Mouse (Mus musculus): ENCODE measurements around the gene Dusp11. TPM values are rescaled to one million over a fixed set of nuclear protein-coding genes. Genes with fewer than 3 reads are reported as not detected.
"Not testable (repeated sequence)": the region's sequence is repeated elsewhere in the genome, so short reads cannot be mapped to it uniquely, and the experiment has no call there.

Dusp11 gene
- polyA plus RNA-seq, 1 experiment from 2014 or later, result 54.6 TPM

DNA sequence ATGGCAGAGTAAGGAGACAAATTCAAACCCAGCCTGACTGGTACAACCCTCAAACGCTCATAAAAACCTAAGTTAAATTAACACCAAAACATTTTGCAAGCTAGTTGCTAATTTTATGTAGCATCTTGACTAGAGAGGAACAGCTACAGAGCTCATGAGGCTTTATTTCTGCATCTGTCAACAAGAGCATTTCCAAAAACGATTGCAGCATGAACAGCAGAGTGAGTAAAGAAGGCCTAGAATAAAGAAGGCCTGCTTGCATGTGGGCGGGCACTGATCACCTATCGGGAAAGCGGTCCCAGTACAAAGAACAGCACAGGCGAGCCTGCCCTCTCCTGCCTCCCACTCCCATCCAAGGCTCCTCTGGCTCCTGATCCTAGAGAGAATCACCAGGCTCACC, 12.9 kb downstream of the Dusp11 start:
- no peak for ATAC-seq (ENCODE audit: low read depth)
- no peak overlapping the region for H3K4me2 ChIP-seq (ENCODE audit: low read depth, low read length)
- H3K4me3 ChIP-seq (ENCODE audit: low read depth, low read length), result no peak overlapping the region
- 86% methylated on average over 6 of the region's 6 CpGs for whole genome bisulfite sequencing
- no peaks in the 10 kb centered on the region for H3K9me3 ChIP-seq (ENCODE audit: control insufficient read depth, low read length)
- H3K36me3 ChIP-seq (ENCODE audit: control insufficient read depth, insufficient read depth, low read length), result peaks cover 96% of the 10 kb centered on the region
- no peak overlapping the region for H3K27ac ChIP-seq (replicated peaks; ENCODE audit: low read depth, low read length)
- no peak overlapping the region for H3K9ac ChIP-seq (ENCODE audit: low read depth, low read length)
- DNase-seq (ENCODE audit: low spot score), result no peak
- H3K27me3 ChIP-seq (replicated peaks; ENCODE audit: control insufficient read depth, insufficient read depth, low read length), result no peaks in the 10 kb centered on the region
- no peaks in the 10 kb centered on the region for H3K4me1 ChIP-seq (ENCODE audit: control insufficient read depth, insufficient read depth, low read length)

DNA sequence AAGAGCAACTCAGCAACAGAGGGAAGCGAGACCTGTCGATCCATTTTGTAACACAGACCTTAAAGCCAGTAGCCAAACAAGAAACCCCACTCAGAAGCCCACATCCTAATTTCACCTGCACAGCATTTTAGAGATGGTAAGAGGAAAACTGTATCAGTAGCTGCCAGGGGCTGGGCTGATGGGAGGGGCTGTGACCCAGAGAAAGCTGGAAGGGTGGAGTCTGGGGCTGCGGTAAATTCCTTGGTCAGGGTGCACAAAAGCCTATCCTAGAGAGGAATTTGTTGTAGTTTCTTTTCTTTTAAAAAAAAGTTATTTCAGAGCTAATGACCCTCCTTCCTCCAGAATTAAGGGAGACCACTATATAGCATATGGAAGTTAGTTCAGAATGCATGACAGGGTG, 19.0 kb downstream of the Dusp11 start:
- H3K27me3 ChIP-seq (replicated peaks; ENCODE audit: control insufficient read depth, insufficient read depth, low read length), result no peaks in the 10 kb centered on the region
- no peak overlapping the region for H3K27ac ChIP-seq (replicated peaks; ENCODE audit: low read depth, low read length)
- 92% methylated on average over 3 of the region's 3 CpGs for WGBS
- no peak overlapping the region for H3K9ac ChIP-seq (ENCODE audit: low read depth, low read length)
- no peak overlapping the region for H3K4me2 ChIP-seq (ENCODE audit: low read depth, low read length)
- no peaks in the 10 kb centered on the region for H3K4me1 ChIP-seq (ENCODE audit: control insufficient read depth, insufficient read depth, low read length)
- H3K36me3 ChIP-seq (ENCODE audit: control insufficient read depth, insufficient read depth, low read length), result peaks cover 59% of the 10 kb centered on the region
- ATAC-seq (ENCODE audit: low read depth) (no peak), DNase-seq (ENCODE audit: low spot score) (no peak)
- H3K9me3 ChIP-seq (ENCODE audit: control insufficient read depth, low read length), result no peaks in the 10 kb centered on the region
- no peak overlapping the region for H3K4me3 ChIP-seq (ENCODE audit: low read depth, low read length)

DNA sequence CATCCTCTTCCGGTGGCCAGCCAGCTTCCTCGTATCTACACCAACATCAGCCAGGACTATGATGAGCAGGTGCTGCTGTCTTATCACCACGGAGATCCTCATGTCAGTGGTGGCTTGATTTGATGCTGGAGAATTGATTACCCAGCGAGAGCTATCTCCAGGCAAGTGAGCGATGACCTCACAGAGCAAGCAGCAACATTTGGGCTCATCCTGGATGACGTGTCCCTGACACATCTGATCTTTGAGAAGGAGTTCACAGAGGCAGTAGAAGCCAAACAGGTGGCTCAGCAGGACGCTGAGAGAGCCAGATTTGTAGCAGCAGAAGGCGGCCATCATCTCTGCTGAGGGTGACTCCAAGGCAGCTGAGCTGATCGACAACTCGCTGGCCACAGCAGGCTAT, 22.8 kb downstream of the Dusp11 start:
- Histone ChIP-seq H3K9me3 (ENCODE audit: control insufficient read depth, low read length) (no peaks in the 10 kb centered on the region), H3K27ac (replicated peaks; ENCODE audit: low read depth, low read length) (no peak overlapping the region), H3K36me3 (ENCODE audit: control insufficient read depth, insufficient read depth, low read length) (peaks cover 21% of the 10 kb centered on the region), H3K9ac (ENCODE audit: low read depth, low read length) (no peak overlapping the region), H3K27me3 (replicated peaks; ENCODE audit: control insufficient read depth, insufficient read depth, low read length) (no peaks in the 10 kb centered on the region), H3K4me2 (ENCODE audit: low read depth, low read length) (no peak overlapping the region), H3K4me1 (ENCODE audit: control insufficient read depth, insufficient read depth, low read length) (no peaks in the 10 kb centered on the region), H3K4me3 (ENCODE audit: low read depth, low read length) (no peak overlapping the region)
- ATAC-seq (ENCODE audit: low read depth) (no peak), DNase-seq (ENCODE audit: low spot score) (no peak)
- 81% methylated on average over 10 of the region's 10 CpGs for WGBS

DNA sequence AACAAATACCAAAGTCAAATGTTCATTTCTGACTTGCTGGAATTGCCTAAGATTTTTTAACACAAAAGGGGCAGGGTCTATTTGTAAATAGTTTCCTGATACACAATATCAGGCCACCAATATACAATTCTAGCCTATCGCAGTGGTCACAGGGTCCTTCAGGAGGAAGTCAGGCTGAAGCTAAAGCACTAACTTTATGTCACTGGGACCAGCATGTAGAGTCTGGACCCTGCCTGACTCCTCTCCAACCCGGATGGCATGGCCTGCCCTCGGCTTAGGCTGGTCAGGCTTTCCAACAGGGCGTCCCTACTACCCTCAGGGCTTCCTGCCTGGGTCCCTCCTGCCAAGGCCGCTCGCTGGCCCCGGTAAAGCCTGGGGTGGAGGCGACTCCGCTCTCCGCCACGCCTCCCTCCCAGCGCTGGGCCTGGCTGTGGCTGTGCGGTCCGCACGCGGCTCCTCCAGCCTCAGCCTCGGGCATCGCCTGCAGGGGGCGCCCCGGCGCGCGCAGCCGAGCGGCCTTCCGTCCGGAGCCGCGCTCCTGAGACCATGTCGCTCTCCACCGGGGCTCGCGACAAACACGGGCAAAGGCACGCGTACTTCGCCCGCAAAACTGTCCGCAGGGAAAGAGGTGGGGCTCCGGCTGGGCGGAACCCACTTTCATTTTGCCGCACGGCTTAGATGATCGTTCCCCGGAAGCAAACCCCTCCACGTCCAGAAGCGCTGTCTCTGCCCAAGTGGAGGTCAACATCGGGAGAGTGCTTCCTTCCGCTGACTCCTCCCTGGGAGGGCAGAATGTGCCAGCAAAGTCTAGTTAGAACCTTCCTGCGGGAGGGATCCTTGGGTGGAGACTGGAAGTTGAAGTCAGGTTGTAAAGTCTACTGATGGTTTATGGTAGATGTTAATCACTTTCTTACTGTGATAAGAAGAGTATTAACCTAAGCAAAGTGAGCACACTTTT, 24.7 kb downstream of the Dusp11 start:
- peak; percentile 87 for DNase-seq (ENCODE audit: low spot score)
- WGBS, result 3% methylated on average over 19 of the region's 50 CpGs
- Histone ChIP-seq H3K36me3 (ENCODE audit: control insufficient read depth, insufficient read depth, low read length) (peaks cover 14% of the 10 kb centered on the region), H3K4me3 (ENCODE audit: low read depth, low read length) (peak overlapping the region; percentile 49), H3K4me2 (ENCODE audit: low read depth, low read length) (peak overlapping the region; percentile 55), H3K27ac (replicated peaks; ENCODE audit: low read depth, low read length) (0 out of 2 replicates have a peak overlapping the region, but pooled peaks have one; percentile 52), H3K9ac (ENCODE audit: low read depth, low read length) (peak overlapping the region; percentile 66)
- peak; percentile 97 for ATAC-seq (ENCODE audit: low read depth)
- H3K4me1 ChIP-seq (ENCODE audit: control insufficient read depth, insufficient read depth, low read length); H3K9me3 ChIP-seq (ENCODE audit: control insufficient read depth, low read length); H3K27me3 ChIP-seq (replicated peaks; ENCODE audit: control insufficient read depth, insufficient read depth, low read length): not testable (repeated sequence)

DNA sequence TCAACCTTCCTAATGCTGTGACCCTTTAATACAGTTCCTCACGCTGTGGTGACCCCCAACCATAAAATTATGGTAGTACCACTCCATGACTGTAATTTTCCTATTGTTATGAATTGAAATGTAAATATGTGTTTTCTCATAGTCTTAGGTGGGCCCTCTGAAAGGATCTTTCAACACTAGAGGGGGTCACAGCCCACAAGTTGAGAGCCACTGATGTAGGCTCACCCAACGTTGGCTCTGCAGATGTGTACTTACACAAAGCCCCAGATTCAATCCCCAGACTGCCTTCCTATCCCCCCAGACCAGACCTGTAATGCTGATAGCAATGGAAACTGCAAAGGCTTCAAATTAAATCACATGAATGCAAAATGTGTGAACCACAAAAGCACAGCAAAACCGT, 25.8 kb downstream of the Dusp11 start:
- H3K27ac ChIP-seq (replicated peaks; ENCODE audit: low read depth, low read length), result no peak overlapping the region
- peaks cover 13% of the 10 kb centered on the region for H3K36me3 ChIP-seq (ENCODE audit: control insufficient read depth, insufficient read depth, low read length)
- DNase-seq (ENCODE audit: low spot score), result no peak
- no peak for ATAC-seq (ENCODE audit: low read depth)
- H3K4me3 ChIP-seq (ENCODE audit: low read depth, low read length), result no peak overlapping the region
- no peaks in the 10 kb centered on the region for H3K27me3 ChIP-seq (replicated peaks; ENCODE audit: control insufficient read depth, insufficient read depth, low read length)
- no peak overlapping the region for H3K9ac ChIP-seq (ENCODE audit: low read depth, low read length)
- no peaks in the 10 kb centered on the region for H3K4me1 ChIP-seq (ENCODE audit: control insufficient read depth, insufficient read depth, low read length)
- H3K9me3 ChIP-seq (ENCODE audit: control insufficient read depth, low read length), result no peaks in the 10 kb centered on the region
- no peak overlapping the region for H3K4me2 ChIP-seq (ENCODE audit: low read depth, low read length)
- 73% methylated on average over 3 of the region's 3 CpGs for WGBS

DNA sequence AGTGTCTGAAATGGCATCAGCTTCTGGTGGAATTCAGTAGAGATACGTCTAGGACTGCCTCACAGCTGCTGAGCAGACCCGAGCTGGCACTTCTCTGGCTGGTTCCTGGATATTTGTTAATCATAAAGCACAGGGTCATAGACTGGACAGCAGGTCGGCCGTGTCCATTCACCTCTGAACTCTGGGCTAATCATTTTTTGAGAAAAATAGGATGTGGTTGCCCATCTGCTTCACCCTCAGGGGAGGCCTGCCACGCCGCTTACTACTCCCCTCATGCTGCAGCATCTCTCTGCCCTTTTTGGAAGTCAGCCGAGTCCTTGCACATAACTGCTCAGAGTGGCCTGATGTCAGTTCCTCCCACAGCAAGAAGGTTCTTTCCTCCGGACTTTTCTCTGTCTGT, 27.4 kb downstream of the Dusp11 start:
- WGBS, result 83% methylated on average over 8 of the region's 8 CpGs
- H3K9ac ChIP-seq (ENCODE audit: low read depth, low read length), result no peak overlapping the region
- H3K9me3 ChIP-seq (ENCODE audit: control insufficient read depth, low read length), result no peaks in the 10 kb centered on the region
- H3K4me3 ChIP-seq (ENCODE audit: low read depth, low read length), result no peak overlapping the region
- H3K36me3 ChIP-seq (ENCODE audit: control insufficient read depth, insufficient read depth, low read length), result peaks cover 24% of the 10 kb centered on the region
- DNase-seq (ENCODE audit: low spot score) (no peak), ATAC-seq (ENCODE audit: low read depth) (no peak)
- no peak overlapping the region for H3K27ac ChIP-seq (replicated peaks; ENCODE audit: low read depth, low read length)
- no peak overlapping the region for H3K4me2 ChIP-seq (ENCODE audit: low read depth, low read length)
- H3K27me3 ChIP-seq (replicated peaks; ENCODE audit: control insufficient read depth, insufficient read depth, low read length), result no peaks in the 10 kb centered on the region
- H3K4me1 ChIP-seq (ENCODE audit: control insufficient read depth, insufficient read depth, low read length), result no peaks in the 10 kb centered on the region

DNA sequence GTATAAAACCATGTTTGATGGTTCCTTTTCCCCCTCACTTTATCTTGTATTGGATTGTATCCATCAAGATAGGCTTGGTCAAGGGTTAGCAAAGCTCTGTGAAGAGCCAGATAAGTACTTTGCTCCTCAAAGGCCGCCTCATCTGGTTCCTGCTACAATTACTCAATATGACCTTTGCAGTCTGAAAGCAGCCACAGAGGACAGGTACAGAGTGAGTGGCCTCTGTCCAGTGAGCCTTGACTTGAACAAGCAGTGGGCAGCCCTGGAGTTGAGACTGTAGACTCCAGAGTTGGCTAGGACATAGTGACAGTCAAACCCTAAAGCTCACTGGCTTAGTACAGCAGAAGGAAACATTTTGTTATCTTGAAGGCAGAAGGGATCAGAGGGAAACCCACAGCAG, 32.2 kb downstream of the Dusp11 start:
- H3K36me3 ChIP-seq (ENCODE audit: control insufficient read depth, insufficient read depth, low read length), result peaks cover 68% of the 10 kb centered on the region

DNA sequence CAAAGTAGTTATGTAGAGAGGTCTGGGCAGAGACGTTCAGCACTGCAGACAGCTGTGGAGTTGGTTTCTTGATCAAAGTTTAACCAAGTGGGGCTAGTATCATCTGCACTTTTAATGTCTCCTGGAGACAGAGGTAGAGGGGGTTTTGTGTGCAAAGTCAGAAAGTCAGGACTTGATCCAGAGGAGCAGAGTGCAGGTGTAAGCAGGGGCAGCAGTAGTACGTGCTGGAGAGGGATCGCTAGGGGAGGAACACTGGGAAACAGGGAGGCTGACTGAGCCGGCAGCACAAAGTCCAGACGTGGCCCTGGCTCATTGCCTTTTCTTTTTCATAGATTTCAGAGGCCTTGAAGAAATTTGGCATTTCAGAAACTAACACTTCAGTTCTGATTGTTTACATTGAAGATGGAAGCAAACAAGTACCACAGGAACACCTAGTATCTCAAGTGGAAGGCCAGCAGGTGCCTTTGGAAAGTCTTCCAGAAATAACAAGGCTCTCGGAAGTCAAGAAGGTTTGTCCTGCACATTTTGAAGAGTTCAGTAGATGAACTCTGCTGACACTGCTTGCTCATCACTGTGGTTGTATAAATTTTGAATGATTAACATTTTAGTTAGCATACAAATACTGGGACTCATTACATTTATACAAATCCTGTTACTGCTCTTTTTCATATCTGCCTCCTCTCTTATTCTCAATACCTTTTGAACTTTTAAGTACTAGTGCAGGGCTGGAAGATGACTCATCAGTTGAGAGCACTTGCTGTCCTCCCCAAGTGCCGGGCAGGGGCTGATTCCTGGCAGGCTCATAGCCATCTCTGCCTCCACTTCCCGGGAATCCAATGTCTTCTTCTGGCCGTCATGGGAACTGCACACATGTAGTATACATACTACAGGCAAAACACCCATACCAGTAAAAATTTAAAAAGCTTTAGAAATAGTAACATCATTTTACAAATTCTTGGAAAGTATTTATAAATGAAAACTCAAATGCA, 33.7 kb downstream of the Dusp11 start:
- Histone ChIP-seq H3K9me3 (ENCODE audit: control insufficient read depth, low read length) (no peaks in the 10 kb centered on the region), H3K27ac (replicated peaks; ENCODE audit: low read depth, low read length) (no peak overlapping the region), H3K27me3 (replicated peaks; ENCODE audit: control insufficient read depth, insufficient read depth, low read length) (no peaks in the 10 kb centered on the region), H3K36me3 (ENCODE audit: control insufficient read depth, insufficient read depth, low read length) (peaks cover 74% of the 10 kb centered on the region), H3K4me3 (ENCODE audit: low read depth, low read length) (no peak overlapping the region), H3K4me1 (ENCODE audit: control insufficient read depth, insufficient read depth, low read length) (no peaks in the 10 kb centered on the region), H3K4me2 (ENCODE audit: low read depth, low read length) (no peak overlapping the region), H3K9ac (ENCODE audit: low read depth, low read length) (no peak overlapping the region)
- ATAC-seq (ENCODE audit: low read depth) (no peak), DNase-seq (ENCODE audit: low spot score) (no peak)
- WGBS, result 92% methylated on average over 9 of the region's 9 CpGs

More for the DNA sequence above, 32.2 kb downstream of the Dusp11 start:
- H3K27ac ChIP-seq (replicated peaks; ENCODE audit: low read depth, low read length), result no peak overlapping the region
- no peaks in the 10 kb centered on the region for H3K9me3 ChIP-seq (ENCODE audit: control insufficient read depth, low read length)
- no peak overlapping the region for H3K4me2 ChIP-seq (ENCODE audit: low read depth, low read length)
- ATAC-seq (ENCODE audit: low read depth), result no peak
- H3K4me3 ChIP-seq (ENCODE audit: low read depth, low read length), result no peak overlapping the region
- H3K9ac ChIP-seq (ENCODE audit: low read depth, low read length), result no peak overlapping the region
- no peak for DNase-seq (ENCODE audit: low spot score)
- H3K4me1 ChIP-seq (ENCODE audit: control insufficient read depth, insufficient read depth, low read length), result no peaks in the 10 kb centered on the region
- H3K27me3 ChIP-seq (replicated peaks; ENCODE audit: control insufficient read depth, insufficient read depth, low read length), result no peaks in the 10 kb centered on the region
- 91% methylated on average over 1 of the region's 1 CpGs for WGBS

All from embryonic facial prominence, embryonic 14.5 days (tissue).